In genomic region chr12:109856336-109856735, GRCm38 (mm10) we compare ENCODE assay signal across 22 mouse cellular contexts.
A peak's percentile ranks its signal among the peaks of the same experiment; 100 is the strongest.
DNase-seq lines count a peak whose midpoint lies in the region; ATAC-seq and TF ChIP-seq lines count a peak whose summit lies in the region.
"Had no signal": no experiment of that assay in that cellular context is flagged by ENCODE, and none has a peak within 500 bp of the region (broad histone marks: within the 10 kb centered on the region; RNA-seq: fewer than 3 reads in every experiment).

No protein-coding gene starts in this region.

- TF ChIP-seq CTCF in liver, postnatal 0 days (IDR thresholded peaks at IDR 0.05; ENCODE audit: low read depth): no peak

- 0 out of 2 replicates have a peak, but pooled peaks have one; percentile 32 for TF ChIP-seq EP300 in liver, postnatal 0 days (IDR thresholded peaks at IDR 0.05; ENCODE audit: low read depth)

- H3K9me3 ChIP-seq in liver, postnatal 0 days (ENCODE audit: low read length): no peaks in the 10 kb centered on the region
- no peaks in the 10 kb centered on the region for H3K9me3 ChIP-seq in liver, embryonic 11.5 days (ENCODE audit: control insufficient read depth, low read length)
- H3K9me3 ChIP-seq: kidney, embryonic 15.5 days had no signal

- peak; percentile 97 for ATAC-seq in liver, postnatal 0 days
- no peak for ATAC-seq in liver, embryonic 11.5 days (replicated peaks; ENCODE audit: low FRiP score)
- ATAC-seq: forebrain, embryonic 13.5 days; hindbrain, embryonic 16.5 days; intestine, postnatal 0 days; midbrain, embryonic 16.5 days; Patski had no signal

- WGBS in liver, postnatal 0 days (ENCODE audit: insufficient replicate concordance): 65% methylated on average over 1 of the region's 1 CpGs
- 79% methylated on average over 1 of the region's 1 CpGs for WGBS in liver, embryonic 11.5 days

- H3K27ac ChIP-seq in liver, postnatal 0 days (ENCODE audit: low read depth): peak overlapping the region; percentile 72
- no peak overlapping the region for H3K27ac ChIP-seq in liver, embryonic 11.5 days (ENCODE audit: low read depth, low read length)
- H3K27ac ChIP-seq: forebrain, embryonic 13.5 days; gastrocnemius, adult 2 months; hindbrain, embryonic 10.5 days; kidney, embryonic 15.5 days; left cerebral cortex, adult 2 months; macrophage; stomach, postnatal 0 days had no signal

- no peak overlapping the region for H3K4me2 ChIP-seq in liver, postnatal 0 days (ENCODE audit: low read depth, low read length)
- H3K4me2 ChIP-seq in liver, embryonic 11.5 days: no peak overlapping the region
- H3K4me2 ChIP-seq: forebrain, embryonic 13.5 days; kidney, embryonic 15.5 days had no signal

- no peaks in the 10 kb centered on the region for H3K27me3 ChIP-seq in liver, postnatal 0 days (ENCODE audit: insufficient read depth, low read length)
- H3K27me3 ChIP-seq in liver, embryonic 11.5 days (replicated peaks; ENCODE audit: control insufficient read depth, insufficient read depth, low read length): no peaks in the 10 kb centered on the region
- H3K27me3 ChIP-seq: forebrain, embryonic 13.5 days; kidney, embryonic 15.5 days had no signal

- H3K9ac ChIP-seq in liver, postnatal 0 days (replicated peaks): no peak overlapping the region
- no peak overlapping the region for H3K9ac ChIP-seq in liver, embryonic 11.5 days (ENCODE audit: low read depth, low read length)
- H3K9ac ChIP-seq: forebrain, embryonic 13.5 days; kidney, embryonic 15.5 days had no signal

- no peaks in the 10 kb centered on the region for H3K36me3 ChIP-seq in liver, postnatal 0 days (replicated peaks; ENCODE audit: insufficient read depth, low read length)
- no peaks in the 10 kb centered on the region for H3K36me3 ChIP-seq in liver, embryonic 11.5 days (ENCODE audit: control insufficient read depth, insufficient read depth, low read length)
- H3K36me3 ChIP-seq: hindbrain, embryonic 10.5 days; kidney, embryonic 15.5 days had no signal

- H3K4me1 ChIP-seq in liver, postnatal 0 days (ENCODE audit: insufficient read depth): no peaks in the 10 kb centered on the region
- H3K4me1 ChIP-seq in liver, embryonic 11.5 days (replicated peaks; ENCODE audit: control insufficient read depth, insufficient read depth, low read length): no peaks in the 10 kb centered on the region
- H3K4me1 ChIP-seq: forebrain, embryonic 13.5 days; kidney, embryonic 15.5 days had no signal

- H3K4me3 ChIP-seq in liver, postnatal 0 days (ENCODE audit: low read depth, low read length): no peak overlapping the region
- H3K4me3 ChIP-seq in liver, embryonic 11.5 days (ENCODE audit: low read depth, low read length): no peak overlapping the region
- H3K4me3 ChIP-seq: forebrain, embryonic 13.5 days; gastrocnemius, adult 2 months; hindbrain, embryonic 10.5 days; kidney, embryonic 15.5 days; left cerebral cortex, adult 2 months had no signal

- peak; percentile 52 to 53 for DNase-seq in cerebellum, postnatal 10 days
- no peak for DNase-seq in cerebellum, postnatal 36 days
- DNase-seq in liver, postnatal 0 days: peak; percentile 64
- DNase-seq in liver, embryonic 11.5 days (ENCODE audit: low spot score): no peak
- peak; percentile 86 for DNase-seq in Muller cell, postnatal 12 days (ENCODE audit: inconsistent ontology term)
- DNase-seq in adrenal gland, postnatal 10 days: peak; percentile 64
- no peak for DNase-seq in spleen, postnatal 10 days (ENCODE audit: low spot score in 2 of 2)
- no peak for DNase-seq in layer of hippocampus, adult 11-12 months (ENCODE audit: low spot score)
- DNase-seq: cerebellum, adult 18-20 months; gastrocnemius, adult 2 months; kidney, postnatal 4 days; layer of hippocampus, adult 9-11 months had no signal

Comparison
In these comparisons a context has a peak if more than half of its experiments do, and no peak if none do; other contexts are left out.
1. DNase-seq: peak in cerebellum, postnatal 10 days (2 of 2), liver, postnatal 0 days (single experiment), Muller cell, postnatal 12 days (single experiment) and adrenal gland, postnatal 10 days (single experiment); none in cerebellum, postnatal 36 days (0 of 2), liver, embryonic 11.5 days (single experiment), spleen, postnatal 10 days (0 of 2) and layer of hippocampus, adult 11-12 months (single experiment).